Mouse (Mus musculus) limb, embryonic 11.5 days (tissue): ENCODE measurements at regions not wholly inside any gene's neighbourhood (a gene's known extent, or its start where the extent isn't known, plus 50 kb on each side); places are given as distances from the start of the nearest gene placed in this dataset.
A peak's percentile ranks its signal among the peaks of the same experiment; 100 is the strongest.
"Not testable (repeated sequence)": the region's sequence is repeated elsewhere in the genome, so short reads cannot be mapped to it uniquely, and the experiment has no call there.

Experiments
- ATAC-seq: fragments of 200-750 bp; cut with Nextera tagmentation; 2 replicates; pipeline ENCODE4 v1.8.0; 2017; ENCODE audit warnings: low read depth; ENCODE audit not compliant: insufficient number of reproducible peaks, low FRiP score, low TSS enrichment
- DNase-seq: peaks from one replicate; pipeline ENCODE4 v3.0.0-alpha.2; 2015; ENCODE audit warnings: low spot score
- H3K27ac ChIP-seq: fragments of 300-500 bp; sonication (generic); replicated peaks from 2 replicates; pipeline ENCODE4 v1.5.1; 2014; ENCODE audit warnings: low read depth, mild to moderate bottlenecking, low read length
- H3K27me3 ChIP-seq: fragments of 300-500 bp; sonication (generic); 2 replicates; pipeline ENCODE4 v1.6.1; 2014; ENCODE audit warnings: mild to moderate bottlenecking, low read length, mixed read lengths; ENCODE audit not compliant: control insufficient read depth, insufficient read depth
- H3K36me3 ChIP-seq: fragments of 300-500 bp; sonication (generic); 2 replicates; pipeline ENCODE4 v1.6.1; 2014; ENCODE audit warnings: mild to moderate bottlenecking, low read length, moderate library complexity, mixed read lengths; ENCODE audit not compliant: control insufficient read depth, insufficient read depth
- H3K4me1 ChIP-seq: fragments of 300-500 bp; sonication (generic); 2 replicates; pipeline ENCODE4 v1.6.1; 2014; ENCODE audit warnings: low read length, mixed read lengths; ENCODE audit not compliant: control insufficient read depth, insufficient read depth
- H3K4me2 ChIP-seq: fragments of 300-500 bp; sonication (generic); 2 replicates; pipeline ENCODE4 v1.6.1; 2014; ENCODE audit warnings: low read depth, mild to moderate bottlenecking, moderate library complexity; ENCODE audit not compliant: severe bottlenecking
- H3K4me3 ChIP-seq: fragments of 300-500 bp; sonication (generic); 2 replicates; pipeline ENCODE4 v1.5.1; 2014; ENCODE audit warnings: low read depth, low read length
- H3K9ac ChIP-seq: fragments of 300-500 bp; sonication (generic); 2 replicates; pipeline ENCODE4 v1.6.1; 2014; ENCODE audit warnings: mild to moderate bottlenecking, low read length
- H3K9me3 ChIP-seq: fragments of 300-500 bp; sonication (generic); 2 replicates; pipeline ENCODE4 v1.6.1; 2016; ENCODE audit warnings: low read length; ENCODE audit not compliant: control insufficient read depth
- WGBS: fragments of 180-500 bp; shearing (Covaris S2); extraction: QIAGEN DNeasy Blood & Tissue Kit; methylation state at CpG from one replicate; pipeline ENCODE4 v1.1.7; 2014; 5-methylcytosine and 5-hydroxymethylcytosine counted together

GRCm38 (mm10) chr3:16533643-16534042 lies 527.4 kb upstream of the Gm5150 start:
- Histone ChIP-seq H3K4me3 (no peak overlapping the region), H3K36me3 (no peaks in the 10 kb centered on the region), H3K27ac (no peak overlapping the region), H3K9me3 (no peaks in the 10 kb centered on the region), H3K4me2 (no peak overlapping the region), H3K4me1 (no peaks in the 10 kb centered on the region), H3K9ac (no peak overlapping the region), H3K27me3 (no peaks in the 10 kb centered on the region)
- DNase-seq (no peak), ATAC-seq (no peak)

GRCm38 (mm10) chr3:16527511-16527910 lies 521.3 kb upstream of the Gm5150 start:
- not testable (repeated sequence) for H3K4me2 ChIP-seq, H3K27ac ChIP-seq, H3K9ac ChIP-seq, H3K9me3 ChIP-seq, H3K27me3 ChIP-seq, H3K36me3 ChIP-seq, ATAC-seq, H3K4me3 ChIP-seq, H3K4me1 ChIP-seq, DNase-seq
- WGBS, result 85% methylated on average over 6 of the region's 6 CpGs

- H3K9ac ChIP-seq, H3K27ac ChIP-seq, H3K4me1 ChIP-seq, ATAC-seq, H3K4me3 ChIP-seq, DNase-seq, H3K9me3 ChIP-seq, H3K36me3 ChIP-seq, H3K4me2 ChIP-seq, H3K27me3 ChIP-seq: not testable (repeated sequence)
- 81% methylated on average over 3 of the region's 3 CpGs for WGBS
Measured at GRCm38 (mm10) chr3:16488431-16488830, 482.2 kb upstream of the Gm5150 start.

- H3K9ac ChIP-seq, result no peak overlapping the region
- no peak for DNase-seq
- H3K27ac ChIP-seq, result no peak overlapping the region
- no peaks in the 10 kb centered on the region for H3K4me1 ChIP-seq
- 79% methylated on average over 1 of the region's 1 CpGs for WGBS
- no peak overlapping the region for H3K4me3 ChIP-seq
- H3K9me3 ChIP-seq, result no peaks in the 10 kb centered on the region
- no peak overlapping the region for H3K4me2 ChIP-seq
- H3K36me3 ChIP-seq, result no peaks in the 10 kb centered on the region
- H3K27me3 ChIP-seq, result no peaks in the 10 kb centered on the region
- no peak for ATAC-seq
Measured at GRCm38 (mm10) chr3:16482750-16483149, 476.5 kb upstream of the Gm5150 start.

GRCm38 (mm10) chr3:16471360-16471759 lies 465.1 kb upstream of the Gm5150 start:
- Histone ChIP-seq H3K27me3 (no peaks in the 10 kb centered on the region), H3K4me1 (no peaks in the 10 kb centered on the region), H3K27ac (no peak overlapping the region), H3K36me3 (no peaks in the 10 kb centered on the region), H3K9ac (no peak overlapping the region), H3K4me3 (no peak overlapping the region), H3K4me2 (no peak overlapping the region), H3K9me3 (no peaks in the 10 kb centered on the region)
- WGBS, result 76% methylated on average over 1 of the region's 1 CpGs
- ATAC-seq (no peak), DNase-seq (no peak)

- 22% methylated on average over 9 of the region's 9 CpGs for WGBS
- no peak overlapping the region for H3K27ac ChIP-seq
- ATAC-seq (no peak), DNase-seq (peak; percentile 73)
- H3K36me3 ChIP-seq, result no peaks in the 10 kb centered on the region
- no peak overlapping the region for H3K4me3 ChIP-seq
- no peaks in the 10 kb centered on the region for H3K9me3 ChIP-seq
- no peaks in the 10 kb centered on the region for H3K4me1 ChIP-seq
- H3K4me2 ChIP-seq, result no peak overlapping the region
- H3K27me3 ChIP-seq, result no peaks in the 10 kb centered on the region
- H3K9ac ChIP-seq, result no peak overlapping the region
Measured at GRCm38 (mm10) chr3:16466388-16466787, 460.2 kb upstream of the Gm5150 start.

- 78% methylated on average over 3 of the region's 3 CpGs for WGBS
- DNase-seq (no peak), ATAC-seq (no peak)
- Histone ChIP-seq H3K9me3 (no peaks in the 10 kb centered on the region), H3K27me3 (no peaks in the 10 kb centered on the region), H3K9ac (no peak overlapping the region), H3K27ac (no peak overlapping the region), H3K4me2 (no peak overlapping the region), H3K4me3 (no peak overlapping the region), H3K36me3 (no peaks in the 10 kb centered on the region), H3K4me1 (no peaks in the 10 kb centered on the region)
Measured at GRCm38 (mm10) chr3:16465357-16465756, 459.1 kb upstream of the Gm5150 start.

GRCm38 (mm10) chr3:16464301-16464700 lies 458.1 kb upstream of the Gm5150 start:
- Histone ChIP-seq H3K9ac (no peak overlapping the region), H3K4me1 (no peaks in the 10 kb centered on the region), H3K4me3 (no peak overlapping the region), H3K9me3 (no peaks in the 10 kb centered on the region), H3K4me2 (no peak overlapping the region), H3K27ac (no peak overlapping the region), H3K36me3 (no peaks in the 10 kb centered on the region), H3K27me3 (no peaks in the 10 kb centered on the region)
- ATAC-seq (no peak), DNase-seq (no peak)
- 74% methylated on average over 2 of the region's 2 CpGs for WGBS

- no peaks in the 10 kb centered on the region for H3K27me3 ChIP-seq
Measured at GRCm38 (mm10) chr3:16433033-16433432, 426.8 kb upstream of the Gm5150 start.

More at GRCm38 (mm10) chr3:16433033-16433432, 426.8 kb upstream of the Gm5150 start:
- H3K4me2 ChIP-seq, result no peak overlapping the region
- no peak overlapping the region for H3K9ac ChIP-seq
- no peaks in the 10 kb centered on the region for H3K9me3 ChIP-seq
- ATAC-seq (no peak), DNase-seq (no peak)
- no peaks in the 10 kb centered on the region for H3K36me3 ChIP-seq
- no peak overlapping the region for H3K27ac ChIP-seq
- no peak overlapping the region for H3K4me3 ChIP-seq
- H3K4me1 ChIP-seq, result no peaks in the 10 kb centered on the region
